Mouse (Mus musculus) limb, embryonic 14.5 days (tissue): ENCODE results near the gene Ccdc3. TPM values are rescaled to one million over a fixed set of nuclear protein-coding genes. Genes with fewer than 3 reads are reported as not detected.
"Not testable (repeated sequence)": the region's sequence is repeated elsewhere in the genome, so short reads cannot be mapped to it uniquely, and the experiment has no call there.

Experiments
- ATAC-seq: fragments of 200-750 bp; cut with Nextera tagmentation; 2 replicates; pipeline ENCODE4 v1.8.0; 2017; ENCODE audit warnings: low read depth, moderate number of reproducible peaks, moderate TSS enrichment; ENCODE audit not compliant: low FRiP score
- DNase-seq: peaks from one replicate; pipeline ENCODE4 v3.0.0-alpha.2; 2015; ENCODE audit warnings: low spot score
- H3K27ac ChIP-seq: fragments of 300-500 bp; sonication (generic); replicated peaks from 2 replicates; pipeline ENCODE4 v1.5.1; 2014; ENCODE audit warnings: low read depth, mild to moderate bottlenecking, low read length, moderate library complexity, mixed read lengths
- H3K27me3 ChIP-seq: fragments of 300-500 bp; sonication (generic); 2 replicates; pipeline ENCODE4 v1.6.1; 2014; ENCODE audit warnings: low read length, mixed read lengths; ENCODE audit not compliant: control insufficient read depth, insufficient read depth
- H3K36me3 ChIP-seq: fragments of 300-500 bp; sonication (generic); 2 replicates; pipeline ENCODE4 v1.6.1; 2014; ENCODE audit warnings: mild to moderate bottlenecking, low read length, moderate library complexity, mixed read lengths; ENCODE audit not compliant: control insufficient read depth, insufficient read depth
- H3K4me1 ChIP-seq: fragments of 300-500 bp; sonication (generic); 2 replicates; pipeline ENCODE4 v1.6.1; 2014; ENCODE audit warnings: antibody characterized with exemption, low read length, mixed read lengths; ENCODE audit not compliant: control insufficient read depth, insufficient read depth
- H3K4me2 ChIP-seq: fragments of 300-500 bp; sonication (generic); replicated peaks from 2 replicates; pipeline ENCODE4 v1.6.1; 2014; ENCODE audit warnings: low read depth, mild to moderate bottlenecking, low read length, moderate library complexity; ENCODE audit not compliant: severe bottlenecking
- H3K4me3 ChIP-seq: fragments of 300-500 bp; sonication (generic); replicated peaks from 2 replicates; pipeline ENCODE4 v1.5.1; 2014; ENCODE audit warnings: low read length
- H3K9ac ChIP-seq: fragments of 300-500 bp; sonication (generic); 2 replicates; pipeline ENCODE4 v1.6.1; 2014; ENCODE audit warnings: mild to moderate bottlenecking, low read depth, low read length, moderate library complexity; ENCODE audit not compliant: severe bottlenecking
- H3K9me3 ChIP-seq: fragments of 300-500 bp; sonication (generic); 2 replicates; pipeline ENCODE4 v1.6.1; 2016; ENCODE audit warnings: low read length; ENCODE audit not compliant: control insufficient read depth
- POLR2A ChIP-seq: fragments of 200-500 bp; IDR thresholded peaks from 2 replicates; pipeline ENCODE4 v1.8.0; 2012; ENCODE audit warnings: inconsistent platforms, mild to moderate bottlenecking, moderate library complexity, borderline replicate concordance; ENCODE audit not compliant: insufficient read depth, insufficient read length; ENCODE audit errors: extremely low read depth
- WGBS: fragments of 180-500 bp; shearing (Covaris S2); extraction: QIAGEN DNeasy Blood & Tissue Kit; methylation state at CpG from one replicate; pipeline ENCODE4 v1.1.7; 2014; 5-methylcytosine and 5-hydroxymethylcytosine counted together
- polyA plus RNA-seq, 2 experiments: library from polyadenylated mRNA; depleted of rRNA in 1 of 2; stranded (reverse) in 1 of 2; unstranded in 1 of 2; fragments of >200 nt; fragmentation: Nextera tagmentation in 1 of 2; extraction: Ambion mirVana in 1 of 2; gene quantifications; 2 replicates each; pipeline versions ENCODE4 v1.2.1 to v1.2.3; 2012 to 2014

Gene Ccdc3
- polyA plus RNA-seq (2012; rRNA removed): 11.5 and 12.8 TPM in 2 replicates
- 15.4 and 16.0 TPM in 2 replicates for polyA plus RNA-seq (2014; fragmentation: Nextera tagmentation; extraction: Ambion mirVana)

- Histone ChIP-seq H3K4me1 (peaks cover 5% of the 10 kb centered on the region), H3K9ac (peak within 1 kb of the TSS; percentile 53), H3K27me3 (peaks cover 31% of the 10 kb centered on the region), H3K27ac (no peak within 1 kb of the TSS), H3K4me3 (peak within 1 kb of the TSS; percentile 51), H3K36me3 (no peaks in the 10 kb centered on the region), H3K9me3 (no peaks in the 10 kb centered on the region), H3K4me2 (peak within 1 kb of the TSS; percentile 85)
- WGBS: under 1% methylated on average over 75 of the region's 78 CpGs
- no peak for DNase-seq
- TF ChIP-seq POLR2A: no peak
- peak; percentile 57 for ATAC-seq
Observed at GRCm38 (mm10) chr2:5137500-5138286, at the start of gene Ccdc3. TSS of gene Ccdc3 (plus strand) at chr2:5137776.

- 72% methylated on average over 4 of the region's 4 CpGs for WGBS
- DNase-seq: peak; percentile 21
- not testable (repeated sequence) for H3K9me3 ChIP-seq, H3K27me3 ChIP-seq, H3K4me3 ChIP-seq, H3K9ac ChIP-seq, H3K4me2 ChIP-seq, ATAC-seq, H3K27ac ChIP-seq, H3K4me1 ChIP-seq, H3K36me3 ChIP-seq
Observed at GRCm38 (mm10) chr2:5090385-5090784, 47.2 kb upstream of the Ccdc3 start.

- H3K4me2 ChIP-seq: no peak overlapping the region
- no peak overlapping the region for H3K4me3 ChIP-seq
- no peaks in the 10 kb centered on the region for H3K36me3 ChIP-seq
- WGBS: 85% methylated on average over 5 of the region's 5 CpGs
- peaks cover 14% of the 10 kb centered on the region; the same call in 1 of the 2 replicates for H3K4me1 ChIP-seq
- DNase-seq (no peak), ATAC-seq (no peak)
- no peaks in the 10 kb centered on the region for H3K9me3 ChIP-seq
- no peak overlapping the region for H3K9ac ChIP-seq
- H3K27ac ChIP-seq: no peak overlapping the region
- TF ChIP-seq POLR2A: no peak
- H3K27me3 ChIP-seq: no peaks in the 10 kb centered on the region
Observed at GRCm38 (mm10) chr2:5094876-5095275, 42.7 kb upstream of the Ccdc3 start.

GRCm38 (mm10) chr2:5095316-5095715 is 42.3 kb upstream of the Ccdc3 start:
- no peak overlapping the region for H3K9ac ChIP-seq
- H3K9me3 ChIP-seq: no peaks in the 10 kb centered on the region
- no peaks in the 10 kb centered on the region for H3K27me3 ChIP-seq
- 33% methylated on average over 1 of the region's 1 CpGs for WGBS
- DNase-seq: no peak
- TF ChIP-seq POLR2A: no peak
- H3K4me3 ChIP-seq: no peak overlapping the region
- H3K4me1 ChIP-seq: peaks cover 14% of the 10 kb centered on the region; the same call in 1 of the 2 replicates
- H3K36me3 ChIP-seq: no peaks in the 10 kb centered on the region
- ATAC-seq: no peak
- no peak overlapping the region for H3K27ac ChIP-seq
- no peak overlapping the region for H3K4me2 ChIP-seq

- TF ChIP-seq POLR2A: no peak
- H3K27ac ChIP-seq: no peak overlapping the region
- peak overlapping the region; percentile 4 for H3K4me3 ChIP-seq
- ATAC-seq (no peak; the same call in 1 of the 2 replicates), DNase-seq (peak; percentile 32)
- 16% methylated on average over 20 of the region's 20 CpGs for WGBS
- H3K4me2 ChIP-seq: peak overlapping the region; percentile 50
- no peaks in the 10 kb centered on the region for H3K27me3 ChIP-seq
- peaks cover 14% of the 10 kb centered on the region; the same call in 1 of the 2 replicates for H3K4me1 ChIP-seq
- no peaks in the 10 kb centered on the region for H3K36me3 ChIP-seq
- H3K9me3 ChIP-seq: no peaks in the 10 kb centered on the region
- peak overlapping the region; percentile 48; the same call in 1 of the 2 replicates for H3K9ac ChIP-seq
Observed at GRCm38 (mm10) chr2:5097786-5098445, 39.7 kb upstream of the Ccdc3 start.
